Mouse (Mus musculus) kidney, adult 2 months (tissue): Measurements from ENCODE around the gene Syngr3. TPM values are rescaled to one million over a fixed set of nuclear protein-coding genes. Genes with fewer than 3 reads are reported as not detected.
"Not testable (repeated sequence)": the region's sequence is repeated elsewhere in the genome, so short reads cannot be mapped to it uniquely, and the experiment has no call there.

Experiments
- DNase-seq: peaks from one replicate; pipeline ENCODE4 v3.0.0; 2021
- H3K27ac ChIP-seq: fragments of 200-500 bp; 2 replicates; pipeline ENCODE4 v1.5.1; 2012; ENCODE audit warnings: low read depth, low read length, control low read depth, inconsistent platforms; ENCODE audit not compliant: insufficient read depth
- H3K27me3 ChIP-seq: fragments of 200-500 bp; replicated peaks from 2 replicates; pipeline ENCODE4 v1.6.1; 2012; ENCODE audit warnings: mild to moderate bottlenecking, moderate library complexity, low read length, inconsistent platforms; ENCODE audit not compliant: control insufficient read depth, insufficient read depth
- H3K36me3 ChIP-seq: fragments of 200-500 bp; 2 replicates; pipeline ENCODE4 v1.6.1; 2012; ENCODE audit warnings: mild to moderate bottlenecking, moderate library complexity, low read length, inconsistent platforms; ENCODE audit not compliant: control insufficient read depth, insufficient read depth
- H3K4me1 ChIP-seq: fragments of 200-500 bp; 2 replicates; pipeline ENCODE4 v1.6.1; 2011; ENCODE audit warnings: low read length; ENCODE audit not compliant: control insufficient read depth, insufficient read depth
- H3K4me3 ChIP-seq: fragments of 200-500 bp; 2 replicates; pipeline ENCODE4 v1.5.1; 2011; ENCODE audit warnings: mild to moderate bottlenecking, low read depth, low read length, control low read depth; ENCODE audit not compliant: insufficient read depth
- CTCF ChIP-seq: fragments of 200-500 bp; conservative IDR thresholded peaks from 2 replicates; pipeline ENCODE4 v1.5.1; 2011; ENCODE audit warnings: low read depth, mild to moderate bottlenecking, control low read depth, low read length, moderate library complexity, mixed read lengths; ENCODE audit not compliant: insufficient read depth, insufficient read length
- POLR2A ChIP-seq: fragments of 200-500 bp; IDR thresholded peaks from one replicate; pipeline ENCODE4 v1.6.1; 2011; ENCODE audit warnings: low read depth, low read length, control low read depth
- WGBS: fragments of 180-500 bp; shearing (Covaris S2); methylation state at CpG from one replicate; pipeline ENCODE4 v1.1.7; 2018; 5-methylcytosine and 5-hydroxymethylcytosine counted together
- polyA plus RNA-seq: library from polyadenylated mRNA; depleted of rRNA; stranded (reverse); fragments of >200 nt; gene quantifications from 2 replicates; pipeline ENCODE4 v1.2.3, GENCODE M21; 2012

The Syngr3 gene
- polyA plus RNA-seq, 1 experiment = 2.2 TPM

GRCm38 (mm10) chr17:24676187-24676586 is 13.6 kb downstream of the Syngr3 start:
- no peaks in the 10 kb centered on the region for H3K36me3 ChIP-seq
- 58% methylated on average over 2 of the region's 2 CpGs for WGBS
- no peaks in the 10 kb centered on the region for H3K27me3 ChIP-seq
- H3K4me3 ChIP-seq = no peak overlapping the region
- DNase-seq = peak; percentile 67
- no peak overlapping the region for H3K27ac ChIP-seq
- peak; percentile 66 for TF ChIP-seq CTCF
- no peak for TF ChIP-seq POLR2A
- H3K4me1 ChIP-seq = peaks cover 8% of the 10 kb centered on the region

DNA sequence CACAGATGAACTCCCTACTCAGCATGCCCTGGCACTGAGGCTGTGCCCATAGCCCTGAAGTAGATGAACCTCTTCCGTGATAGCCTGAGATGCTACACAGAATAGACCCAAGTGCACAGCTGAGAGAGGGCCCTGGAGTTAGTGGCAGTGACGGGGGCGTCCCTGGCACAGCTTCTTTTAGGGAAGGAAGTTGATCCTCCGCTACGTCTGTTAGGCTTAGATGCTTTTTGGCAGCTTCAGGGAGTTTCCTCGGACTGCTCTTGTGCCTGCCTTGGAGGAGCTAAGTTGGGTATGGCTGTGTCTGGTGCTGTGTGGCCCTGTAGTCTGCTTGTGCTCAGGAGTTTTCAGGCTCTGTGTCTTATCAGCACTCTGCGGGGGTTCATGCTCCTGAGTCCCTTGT is 15.5 kb downstream of the Syngr3 start:
- H3K27me3 ChIP-seq = no peaks in the 10 kb centered on the region
- no peak for DNase-seq
- no peak for TF ChIP-seq CTCF
- TF ChIP-seq POLR2A = no peak
- peaks cover 14% of the 10 kb centered on the region for H3K4me1 ChIP-seq
- H3K27ac ChIP-seq = no peak overlapping the region
- no peak overlapping the region for H3K4me3 ChIP-seq
- WGBS = 64% methylated on average over 7 of the region's 7 CpGs
- no peaks in the 10 kb centered on the region for H3K36me3 ChIP-seq

- peaks cover 14% of the 10 kb centered on the region for H3K4me1 ChIP-seq
- no peaks in the 10 kb centered on the region for H3K36me3 ChIP-seq
- no peak for TF ChIP-seq POLR2A
- no peak for TF ChIP-seq CTCF
- no peaks in the 10 kb centered on the region for H3K27me3 ChIP-seq
- DNase-seq = peak; percentile 82
- H3K4me3 ChIP-seq = no peak overlapping the region
- 13% methylated on average over 5 of the region's 5 CpGs for WGBS
- no peak overlapping the region for H3K27ac ChIP-seq
Observed at GRCm38 (mm10) chr17:24672141-24672540, 17.6 kb downstream of the Syngr3 start.

DNA sequence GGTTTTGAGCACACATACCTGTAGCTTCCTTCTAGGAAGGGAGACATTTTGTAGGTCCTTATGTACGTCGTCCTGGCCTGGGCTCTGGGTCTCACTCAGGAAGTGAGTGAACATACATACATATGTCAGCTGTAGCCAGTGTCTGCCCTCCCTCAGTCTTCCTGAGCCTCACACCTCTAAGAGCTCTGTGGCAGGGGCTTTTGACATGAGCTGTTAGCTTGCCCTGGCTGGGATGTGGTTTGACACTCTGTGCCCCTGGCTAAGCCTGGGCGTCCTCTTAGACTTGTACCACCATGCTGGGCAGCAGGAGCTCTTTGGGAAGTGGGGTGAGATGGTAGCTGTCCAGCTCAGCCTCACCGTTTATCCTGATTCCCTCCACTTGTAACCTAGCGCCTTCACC is 18.4 kb downstream of the Syngr3 start:
- TF ChIP-seq CTCF = no peak
- TF ChIP-seq POLR2A = no peak
- no peaks in the 10 kb centered on the region for H3K36me3 ChIP-seq
- H3K4me1 ChIP-seq = peaks cover 14% of the 10 kb centered on the region
- no peak overlapping the region for H3K4me3 ChIP-seq
- WGBS = 54% methylated on average over 5 of the region's 5 CpGs
- H3K27me3 ChIP-seq = no peaks in the 10 kb centered on the region
- DNase-seq = no peak
- H3K27ac ChIP-seq = no peak overlapping the region

GRCm38 (mm10) chr17:24670246-24670844 is 19.4 kb downstream of the Syngr3 start:
- H3K4me1 ChIP-seq = peaks cover 14% of the 10 kb centered on the region
- H3K27me3 ChIP-seq = no peaks in the 10 kb centered on the region
- H3K36me3 ChIP-seq = no peaks in the 10 kb centered on the region
- H3K27ac ChIP-seq = peak overlapping the region; percentile 48
- TF ChIP-seq CTCF (no peak), POLR2A (no peak)
- WGBS = 5% methylated on average over 8 of the region's 8 CpGs
- H3K4me3 ChIP-seq = peak overlapping the region; percentile 95
- DNase-seq = no peak

- H3K36me3 ChIP-seq = no peaks in the 10 kb centered on the region
- H3K4me3 ChIP-seq = peak within 1 kb of the TSS; percentile 95
- whole genome bisulfite sequencing = under 1% methylated on average over 80 of the region's 80 CpGs
- H3K27me3 ChIP-seq = no peaks in the 10 kb centered on the region
- peak within 1 kb of the TSS; percentile 48 for H3K27ac ChIP-seq
- peak; percentile 97 for DNase-seq
- H3K4me1 ChIP-seq = peaks cover 14% of the 10 kb centered on the region
- TF ChIP-seq CTCF (peak; percentile 19; the same call in 1 of the 2 replicates), POLR2A (peak; percentile 12)
Observed at GRCm38 (mm10) chr17:24669545-24670245, 20.1 kb downstream of the Syngr3 start, which contains the start of gene Zfp598. Gene Zfp598, plus strand, starts transcription at chr17:24669687.

DNA sequence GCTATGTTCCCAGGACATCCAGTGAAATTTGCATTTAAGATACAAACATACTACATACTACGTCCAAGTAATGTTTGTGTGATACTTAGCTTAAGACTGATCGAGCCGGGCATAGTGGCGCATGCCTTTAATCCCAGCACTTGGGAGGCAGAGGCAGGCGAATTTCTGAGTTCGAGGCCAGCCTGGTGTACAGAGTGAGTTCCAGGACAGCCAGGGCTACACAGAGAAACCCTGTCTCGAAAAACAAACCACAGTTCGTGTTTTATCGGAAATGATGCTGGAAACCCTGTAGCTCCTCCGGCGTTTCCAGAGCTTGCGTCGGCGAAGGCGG is 20.6 kb downstream of the Syngr3 start:
- peak overlapping the region; percentile 32; the same call in 1 of the 2 replicates for H3K27ac ChIP-seq
- peak overlapping the region; percentile 65 for H3K4me3 ChIP-seq
- peaks cover 14% of the 10 kb centered on the region for H3K4me1 ChIP-seq
- not testable (repeated sequence) for H3K36me3 ChIP-seq, DNase-seq, H3K27me3 ChIP-seq
- WGBS = 9% methylated on average over 15 of the region's 15 CpGs
